Mouse (Mus musculus) 416B (cell line): ENCODE measurements at regions not wholly inside any gene's neighbourhood (a gene's known extent, or its start where the extent isn't known, plus 50 kb on each side); places are given as distances from the start of the nearest gene placed in this dataset.

Experiments
- DNase-seq: peaks from one replicate; pipeline ENCODE4 v3.0.0; 2011; ENCODE audit warnings: low read depth

- no peak for DNase-seq
These were observed 116.4 kb upstream of the Lhx5 start for GRCm38 (mm10) chr5:120315116-120315515.

GRCm38 (mm10) chr5:120318951-120319350, 112.5 kb upstream of the Lhx5 start:
- DNase-seq, result no peak

GRCm38 (mm10) chr5:120322031-120322731, 109.3 kb upstream of the Lhx5 start:
- DNase-seq, result no peak

GRCm38 (mm10) chr5:120322732-120323316, 108.7 kb upstream of the Lhx5 start:
- DNase-seq, result peak; percentile 38

- no peak for DNase-seq
These were observed 107.4 kb upstream of the Lhx5 start for GRCm38 (mm10) chr5:120324111-120324510.

- DNase-seq, result no peak
These were observed 106.1 kb upstream of the Lhx5 start for GRCm38 (mm10) chr5:120325386-120325910.

- DNase-seq, result peak; percentile 60
These were observed 99.5 kb upstream of the Lhx5 start for GRCm38 (mm10) chr5:120332030-120332429.

GRCm38 (mm10) chr5:120339162-120339561, 92.3 kb upstream of the Lhx5 start:
- no peak for DNase-seq

GRCm38 (mm10) chr5:120340696-120341231, 90.7 kb upstream of the Lhx5 start:
- DNase-seq, result no peak

- DNase-seq, result no peak
These were observed 81.0 kb upstream of the Lhx5 start for GRCm38 (mm10) chr5:120350461-120350860.

- no peak for DNase-seq
These were observed 79.7 kb upstream of the Lhx5 start for GRCm38 (mm10) chr5:120351827-120352226.

GRCm38 (mm10) chr5:120353657-120354056, 77.8 kb upstream of the Lhx5 start:
- DNase-seq, result no peak

- no peak for DNase-seq
These were observed 74.5 kb upstream of the Lhx5 start for GRCm38 (mm10) chr5:120356950-120357349.

- no peak for DNase-seq
These were observed 73.3 kb upstream of the Lhx5 start for GRCm38 (mm10) chr5:120358084-120358690.

GRCm38 (mm10) chr5:120365950-120366467, 65.5 kb upstream of the Lhx5 start:
- DNase-seq, result no peak

- DNase-seq, result no peak
These were observed 62.7 kb upstream of the Lhx5 start for GRCm38 (mm10) chr5:120368797-120369196.

- DNase-seq, result no peak
These were observed 60.2 kb upstream of the Lhx5 start for GRCm38 (mm10) chr5:120371176-120371819.

- no peak for DNase-seq
These were observed 58.1 kb upstream of the Lhx5 start for GRCm38 (mm10) chr5:120373426-120373825.
